Mouse (Mus musculus): ENCODE results near the gene Lipc.

- TF ChIP-seq POLR2A (IDR thresholded peaks at IDR 0.05; ENCODE audit: borderline replicate concordance, insufficient read depth, low read length), result no peak
- TF ChIP-seq CTCF (IDR thresholded peaks at IDR 0.05; ENCODE audit: borderline replicate concordance, insufficient read depth, low read depth, low read length), result no peak
Observed at GRCm38 (mm10) chr9:70760974-70761373, 191.1 kb downstream of the Lipc start.

Measured in cerebellum, adult 2 months (tissue).